Mouse (Mus musculus) frontal cortex, postnatal 36 days (tissue): Measurements from ENCODE around the gene Nlrp1b.

Experiments
- DNase-seq, 2 experiments: peaks; one replicate each; pipeline ENCODE4 v3.0.0; 2022; ENCODE audit warnings: low spot score in 2 of 2

Nlrp1b gene

DNA sequence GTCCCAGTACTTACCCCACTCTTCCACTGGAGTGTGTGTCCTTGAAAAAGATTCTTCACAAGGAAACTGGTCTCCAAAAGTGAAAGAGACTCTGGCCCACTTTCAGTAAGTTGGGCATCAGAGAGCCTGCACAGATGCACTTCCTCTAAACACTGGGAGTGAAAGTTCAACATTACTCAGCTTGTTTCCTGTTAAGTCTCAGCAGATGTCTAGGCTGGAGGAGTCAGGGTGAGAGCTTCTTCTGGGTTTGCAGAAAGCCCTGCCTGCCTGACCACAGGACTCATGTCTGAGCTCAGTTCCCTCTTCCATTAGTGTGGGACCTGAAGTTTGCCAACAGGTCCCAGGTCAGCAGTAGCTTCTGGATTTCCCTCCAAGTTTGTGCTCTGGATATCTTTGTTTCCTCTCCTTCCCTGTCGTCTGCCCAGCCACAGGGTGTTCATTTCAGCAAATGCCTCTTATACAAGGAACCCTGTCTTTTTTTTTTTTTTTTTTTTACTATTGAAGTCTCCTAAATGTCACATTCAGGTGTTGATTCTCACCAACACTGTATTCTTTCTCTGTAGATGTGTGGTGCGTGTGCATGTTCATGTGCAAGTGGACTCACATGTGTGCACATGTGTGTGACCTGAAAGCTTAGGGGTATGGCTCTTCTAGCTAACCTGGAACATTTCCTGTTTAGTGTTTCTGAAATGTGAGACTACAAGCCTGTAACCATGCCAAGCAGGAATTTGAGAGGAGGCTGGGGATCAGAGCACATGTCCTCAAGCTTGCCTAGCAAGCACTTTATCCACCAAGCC is at the start of gene Nlrp1b:
Gene Nlrp1b (minus strand): TSS at position 50 of the 797 bp plus-strand sequence.
- no peak for DNase-seq

DNA sequence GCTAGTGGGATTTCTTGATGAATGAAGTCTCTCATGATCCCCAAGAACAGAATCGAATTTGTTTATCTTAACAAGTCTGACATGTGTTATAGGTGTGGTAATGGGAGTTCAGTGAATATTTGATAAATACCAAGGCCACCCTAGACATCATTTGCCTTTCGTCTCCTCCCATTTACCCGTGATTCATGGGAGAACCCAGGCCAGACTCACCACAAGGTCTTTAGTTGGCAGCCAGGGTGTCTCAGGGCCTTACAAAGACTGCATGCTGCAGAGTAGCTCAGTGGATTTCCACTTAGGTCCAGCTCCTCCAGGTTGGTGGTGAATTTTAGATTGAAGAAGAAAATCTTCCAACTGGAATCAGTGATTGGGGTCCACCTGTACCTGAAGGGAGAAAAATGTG is 30.5 kb upstream of the Nlrp1b start:
- no peak for DNase-seq

GRCm38 (mm10) chr11:71251333-71251732 is 20.8 kb upstream of the Nlrp1b start:
- no peak for DNase-seq

- no peak for DNase-seq
Measured at GRCm38 (mm10) chr11:71224614-71225013, 5.9 kb downstream of the Nlrp1b start.

- DNase-seq = no peak
Measured at GRCm38 (mm10) chr11:71202703-71203102, 27.8 kb downstream of the Nlrp1b start.

GRCm38 (mm10) chr11:71199349-71199748 is 31.2 kb downstream of the Nlrp1b start:
- DNase-seq = no peak

DNA sequence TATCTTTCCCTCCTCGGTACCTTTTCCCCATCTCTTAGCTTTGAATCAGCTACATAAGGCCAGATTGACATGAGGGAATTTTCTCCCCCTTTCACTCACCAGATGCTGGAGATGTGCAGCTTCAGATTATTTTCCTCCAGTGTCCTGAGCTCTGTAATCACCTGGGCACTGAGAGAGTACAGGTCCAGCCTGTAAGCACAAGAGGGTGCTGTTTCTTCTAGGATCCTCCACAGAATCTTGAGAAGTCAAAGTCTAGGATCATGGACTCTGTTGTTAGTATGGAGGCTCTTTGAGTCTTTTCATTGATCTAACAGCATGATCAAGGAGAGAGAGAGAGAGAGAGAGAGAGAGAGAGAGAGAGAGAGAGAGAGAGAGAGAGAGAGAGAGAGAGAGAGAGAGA is 60.9 kb downstream of the Nlrp1b start:
- DNase-seq = no peak

- no peak for DNase-seq
Measured at GRCm38 (mm10) chr11:71164139-71164538, 66.4 kb downstream of the Nlrp1b start.

GRCm38 (mm10) chr11:71159439-71160136 is 70.9 kb downstream of the Nlrp1b start:
- no peak for DNase-seq

DNA sequence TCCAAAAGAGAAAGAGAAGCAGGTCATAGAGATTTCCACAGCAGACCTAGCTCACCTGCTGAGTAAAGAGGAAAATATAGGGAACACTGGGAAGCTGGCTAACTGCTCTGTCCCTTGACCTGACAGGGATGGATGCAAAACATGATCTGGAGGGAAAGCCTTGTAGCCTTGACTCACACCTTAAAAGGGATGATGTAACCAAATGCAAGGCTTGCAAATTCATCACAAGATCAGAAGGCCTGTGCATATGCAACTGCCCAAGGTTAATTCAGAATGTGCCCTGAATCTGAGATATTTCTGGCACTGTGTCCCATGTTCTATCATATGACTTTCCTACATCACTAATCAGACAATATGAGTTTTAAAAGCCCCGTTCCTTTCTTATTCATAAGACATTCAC is 75.3 kb downstream of the Nlrp1b start:
- no peak for DNase-seq

DNA sequence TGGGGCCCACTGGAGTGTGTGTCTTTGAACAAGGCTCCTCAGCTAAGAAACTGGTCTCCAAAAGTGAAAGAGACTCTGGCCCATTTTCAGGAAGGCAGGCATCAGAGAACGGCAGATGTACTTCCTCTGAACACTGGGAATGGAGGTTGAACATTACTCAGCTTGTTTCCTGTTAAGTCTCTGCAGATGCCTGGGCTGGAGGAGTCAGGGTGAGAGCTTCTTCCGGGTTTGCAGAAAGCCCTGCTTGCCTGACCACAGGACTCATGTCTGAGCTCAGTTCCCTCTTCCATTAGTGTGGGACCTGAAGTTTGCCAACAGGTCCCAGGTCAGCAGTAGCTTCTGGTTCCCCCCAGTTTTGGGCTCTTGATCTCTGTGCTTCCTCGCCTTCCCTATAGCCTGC is 85.9 kb downstream of the Nlrp1b start, which contains the start of gene Nlrp1a:
Gene Nlrp1a (minus strand): TSS at position 44 of the 400 bp plus-strand sequence.
- no peak for DNase-seq

- no peak for DNase-seq
Measured at GRCm38 (mm10) chr11:71142031-71142430, 88.5 kb downstream of the Nlrp1b start.

DNA sequence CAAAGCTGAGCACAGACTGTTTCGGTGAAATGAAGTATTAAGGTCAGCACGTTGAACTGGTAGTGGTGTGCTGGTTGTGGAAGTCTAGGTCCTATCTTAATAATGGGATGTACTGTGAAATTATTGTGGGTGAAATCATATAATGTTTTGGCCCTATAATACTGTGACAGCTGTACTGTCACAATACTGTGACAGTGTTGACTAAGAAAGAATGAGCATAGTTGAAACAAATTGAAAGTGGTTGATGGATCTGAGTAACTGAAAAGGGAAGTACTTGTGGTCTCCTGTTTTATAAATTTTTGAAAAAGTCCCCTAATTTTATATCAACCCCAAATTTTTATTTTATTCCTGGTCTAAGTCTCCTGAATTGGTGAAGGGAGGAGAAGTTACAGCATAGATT is 123.4 kb downstream of the Nlrp1b start:
- DNase-seq = no peak

DNA sequence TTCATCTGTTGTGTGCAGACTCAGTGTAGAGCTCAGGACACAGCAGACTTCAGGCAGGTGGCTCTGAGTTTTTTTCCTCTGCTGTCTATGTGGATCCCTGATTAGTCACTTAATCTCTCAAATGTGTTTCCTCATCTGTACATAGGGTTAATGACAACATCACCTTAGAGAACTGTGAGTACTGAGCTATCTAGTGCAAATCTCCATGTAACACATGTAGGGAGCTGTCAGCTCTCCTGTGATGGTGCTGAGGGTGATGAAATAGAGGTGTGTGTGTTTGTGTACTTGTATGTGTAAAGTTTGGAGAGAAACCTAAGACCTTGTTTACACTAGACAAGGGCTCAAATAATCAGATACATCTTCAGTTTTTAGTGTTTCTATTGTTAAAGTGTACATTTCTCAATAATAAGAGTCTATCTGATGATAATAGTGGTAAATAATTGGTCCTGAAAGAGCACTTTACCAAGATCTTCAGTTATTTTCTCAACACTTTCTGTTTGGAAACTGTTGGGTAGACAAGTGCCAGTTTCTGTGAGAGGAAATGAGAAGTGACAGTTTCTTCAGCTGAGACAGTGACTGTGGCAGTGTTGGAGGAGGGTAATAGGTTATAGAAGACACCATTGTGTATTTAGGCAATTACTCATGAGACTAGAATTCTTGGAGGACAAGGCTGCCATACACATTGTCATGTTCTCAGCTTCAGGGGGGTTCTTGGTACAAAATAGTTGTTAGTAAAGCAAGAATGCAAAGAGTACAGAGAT is 124.1 kb downstream of the Nlrp1b start:
- no peak for DNase-seq

DNA sequence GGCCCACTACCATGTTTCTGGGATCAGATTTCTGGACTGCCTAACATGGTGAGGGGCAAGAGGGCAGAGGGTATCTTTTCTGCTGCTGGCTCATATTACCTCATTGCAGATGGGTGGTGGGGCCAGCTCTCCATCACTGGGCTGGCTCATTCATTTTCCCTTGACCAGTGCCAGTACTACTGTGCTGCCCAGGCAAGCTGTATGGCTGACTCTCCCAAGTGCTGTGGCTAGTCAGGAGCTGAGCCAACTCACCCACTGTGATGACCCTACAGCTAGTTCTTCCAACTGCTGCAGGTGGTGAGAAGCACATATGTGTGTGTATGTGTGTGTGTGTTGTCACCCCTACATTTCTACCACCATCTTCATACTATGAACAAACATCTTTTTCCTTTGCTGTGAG is 126.6 kb downstream of the Nlrp1b start:
- DNase-seq = no peak
